Mouse (Mus musculus): Measurements from ENCODE around the gene Bola1. TPM values are rescaled to one million over a fixed set of nuclear protein-coding genes. Genes with fewer than 3 reads are reported as not detected.
"Not testable (repeated sequence)": the region's sequence is repeated elsewhere in the genome, so short reads cannot be mapped to it uniquely, and the experiment has no call there.

Gene Bola1
- polyA plus RNA-seq, 1 experiment from 2014 or later: 71.6 TPM

GRCm38 (mm10) chr3:96209242-96209641 lies 10.3 kb downstream of the Bola1 start:
- Histone ChIP-seq H3K4me2 (replicated peaks) (no peak overlapping the region), H3K9ac (replicated peaks) (no peak overlapping the region), H3K4me1 (no peaks in the 10 kb centered on the region), H3K27ac (replicated peaks) (no peak overlapping the region), H3K27me3 (no peaks in the 10 kb centered on the region), H3K36me3 (no peaks in the 10 kb centered on the region), H3K9me3 (no peaks in the 10 kb centered on the region), H3K4me3 (no peak overlapping the region)
- no peak for ATAC-seq (ENCODE audit: low FRiP score, low read depth)
- 24% methylated on average over 15 of the region's 15 CpGs for WGBS

DNA sequence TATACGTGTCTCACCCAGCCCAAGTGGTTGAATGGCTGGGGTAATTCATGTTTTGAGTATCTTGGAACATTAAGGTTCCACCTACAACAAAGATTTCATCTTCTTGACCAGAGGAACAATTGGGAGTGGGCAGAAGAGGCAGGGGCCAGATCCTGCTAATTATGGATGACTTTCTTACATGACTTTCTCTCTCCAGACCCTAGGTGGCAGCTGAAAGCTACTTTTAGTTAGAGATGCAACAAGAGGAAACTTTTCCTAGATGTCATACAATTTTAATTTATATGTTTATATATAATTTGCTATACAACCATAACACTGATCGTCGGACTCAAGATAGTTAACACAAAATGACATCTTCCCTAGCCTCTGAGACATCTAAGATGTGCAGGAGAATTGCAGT lies 11.7 kb downstream of the Bola1 start:
- H3K4me2 ChIP-seq (replicated peaks): no peak overlapping the region
- H3K4me3 ChIP-seq: no peak overlapping the region
- H3K27ac ChIP-seq (replicated peaks): no peak overlapping the region
- no peaks in the 10 kb centered on the region for H3K4me1 ChIP-seq
- no peak for ATAC-seq (ENCODE audit: low FRiP score, low read depth)
- H3K9ac ChIP-seq (replicated peaks): no peak overlapping the region
- no peaks in the 10 kb centered on the region for H3K27me3 ChIP-seq
- H3K9me3 ChIP-seq: no peaks in the 10 kb centered on the region
- WGBS: 86% methylated on average over 3 of the region's 3 CpGs
- no peaks in the 10 kb centered on the region for H3K36me3 ChIP-seq

- WGBS: 79% methylated on average over 2 of the region's 2 CpGs
- no peak for ATAC-seq (ENCODE audit: low FRiP score, low read depth)
- Histone ChIP-seq H3K4me1 (peaks cover 14% of the 10 kb centered on the region), H3K4me2 (replicated peaks) (no peak overlapping the region), H3K9me3 (no peaks in the 10 kb centered on the region), H3K4me3 (no peak overlapping the region), H3K27ac (replicated peaks) (no peak overlapping the region), H3K36me3 (0 out of 2 replicates have a peak, but pooled peaks cover 4% of the 10 kb centered on the region), H3K27me3 (peaks cover 9% of the 10 kb centered on the region; the same call in 1 of the 2 replicates), H3K9ac (replicated peaks) (no peak overlapping the region)
These were observed 19.8 kb downstream of the Bola1 start for GRCm38 (mm10) chr3:96199731-96200130.

DNA sequence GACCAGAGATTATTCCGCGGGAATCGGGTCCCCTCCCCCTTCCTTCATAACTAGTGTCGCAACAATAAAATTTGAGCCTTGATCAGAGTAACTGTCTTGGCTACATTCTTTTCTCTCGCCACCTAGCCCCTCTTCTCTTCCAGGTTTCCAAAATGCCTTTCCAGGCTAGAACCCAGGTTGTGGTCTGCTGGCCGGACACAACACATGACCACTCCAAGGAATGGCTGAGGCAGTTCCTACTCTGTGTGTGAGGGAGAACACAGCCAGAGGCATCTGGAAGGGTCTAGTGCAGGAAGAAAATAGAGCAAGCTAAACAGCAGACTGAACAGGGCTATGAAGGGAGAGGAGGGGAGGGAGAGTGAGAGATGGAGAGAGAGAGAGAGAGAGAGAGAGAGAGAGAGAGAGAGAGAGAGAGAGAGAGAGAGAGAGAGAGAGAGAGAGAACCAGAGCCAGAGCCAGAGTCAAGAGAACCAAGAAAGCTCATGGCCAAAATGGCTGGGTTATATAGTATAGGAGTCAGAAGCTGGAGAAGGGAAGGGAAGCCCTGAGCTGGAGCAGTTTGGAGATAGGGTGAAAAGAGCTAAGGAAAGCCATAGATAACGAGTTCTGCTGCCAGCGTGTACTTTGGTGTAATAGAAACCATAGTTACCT lies 20.8 kb downstream of the Bola1 start:
- not testable (repeated sequence) for H3K9me3 ChIP-seq; H3K36me3 ChIP-seq; H3K9ac ChIP-seq (replicated peaks); H3K4me2 ChIP-seq (replicated peaks); ATAC-seq (ENCODE audit: low FRiP score, low read depth); H3K27ac ChIP-seq (replicated peaks); H3K4me3 ChIP-seq
- Histone ChIP-seq H3K4me1 (peaks cover 14% of the 10 kb centered on the region), H3K27me3 (peaks cover 19% of the 10 kb centered on the region; the same call in 1 of the 2 replicates)
- 34% methylated on average over 8 of the region's 8 CpGs for WGBS

- WGBS: 3% methylated on average over 6 of the region's 6 CpGs
- H3K9me3 ChIP-seq: no peaks in the 10 kb centered on the region
- H3K4me3 ChIP-seq: peak overlapping the region; percentile 65; the same call in 1 of the 2 replicates
- H3K36me3 ChIP-seq: peaks cover 4% of the 10 kb centered on the region; the same call in 1 of the 2 replicates
- no peak overlapping the region for H3K27ac ChIP-seq (replicated peaks)
- H3K9ac ChIP-seq (replicated peaks): no peak overlapping the region
- H3K4me1 ChIP-seq: peaks cover 14% of the 10 kb centered on the region
- no peak for ATAC-seq (ENCODE audit: low FRiP score, low read depth)
- peak overlapping the region; percentile 96 for H3K4me2 ChIP-seq (replicated peaks)
- peaks cover 19% of the 10 kb centered on the region; the same call in 1 of the 2 replicates for H3K27me3 ChIP-seq
These were observed 21.3 kb downstream of the Bola1 start for GRCm38 (mm10) chr3:96198181-96198580.

- H3K4me2 ChIP-seq (replicated peaks): peak overlapping the region; percentile 96
- ATAC-seq (ENCODE audit: low FRiP score, low read depth): peak; percentile 95
- WGBS: under 1% methylated on average over 50 of the region's 50 CpGs
- H3K9me3 ChIP-seq: no peaks in the 10 kb centered on the region
- peaks cover 8% of the 10 kb centered on the region; the same call in 1 of the 2 replicates for H3K36me3 ChIP-seq
- H3K4me3 ChIP-seq: peak overlapping the region; percentile 65
- H3K27me3 ChIP-seq: peaks cover 19% of the 10 kb centered on the region; the same call in 1 of the 2 replicates
- peak overlapping the region; percentile 91 for H3K27ac ChIP-seq (replicated peaks)
- H3K9ac ChIP-seq (replicated peaks): peak overlapping the region; percentile 78
- peaks cover 14% of the 10 kb centered on the region for H3K4me1 ChIP-seq
These were observed 22.3 kb downstream of the Bola1 start for GRCm38 (mm10) chr3:96197129-96197749.

DNA sequence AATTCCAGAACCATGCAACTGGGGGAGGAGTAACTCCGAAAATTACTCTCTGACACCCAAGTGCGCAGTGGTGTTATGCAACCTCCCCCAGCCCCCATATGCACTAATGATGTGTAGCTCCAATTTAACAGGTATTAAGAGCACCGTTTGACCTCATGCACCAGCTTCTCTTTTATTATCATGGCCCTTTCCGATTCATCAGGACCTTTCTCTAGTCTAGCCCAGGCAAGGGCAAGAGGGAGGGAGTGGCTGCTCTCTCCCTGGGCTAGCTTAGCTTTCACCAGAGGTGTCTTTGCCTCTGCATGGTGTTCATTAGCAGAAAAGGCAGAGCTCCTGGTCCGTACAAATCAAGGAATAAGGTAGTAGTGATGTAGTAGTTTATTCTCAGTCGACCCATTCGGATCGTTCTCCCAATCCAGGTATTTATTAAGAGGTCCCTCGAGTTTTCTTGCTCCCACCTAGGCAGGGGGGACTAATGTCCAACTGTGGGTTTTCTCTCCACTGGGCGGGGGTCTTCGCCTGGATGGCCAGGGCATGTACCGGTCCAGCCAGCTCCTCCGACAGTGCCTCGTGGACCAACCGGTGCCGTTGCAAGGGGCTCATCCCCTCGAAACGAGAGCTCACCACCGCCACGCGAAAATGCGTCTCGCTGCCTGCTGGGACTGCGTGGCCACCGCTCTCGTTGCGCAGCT lies 22.9 kb downstream of the Bola1 start:
- H3K9me3 ChIP-seq: no peaks in the 10 kb centered on the region
- WGBS: 21% methylated on average over 27 of the region's 27 CpGs
- ATAC-seq (ENCODE audit: low FRiP score, low read depth): peak; percentile 57; the same call in 1 of the 2 replicates

GRCm38 (mm10) chr3:96195616-96196313 lies 23.7 kb downstream of the Bola1 start:
- 94% methylated on average over 11 of the region's 11 CpGs for WGBS
- no peak overlapping the region for H3K4me3 ChIP-seq
- no peak overlapping the region for H3K27ac ChIP-seq (replicated peaks)
- H3K36me3 ChIP-seq: peaks cover 8% of the 10 kb centered on the region; the same call in 1 of the 2 replicates
- no peaks in the 10 kb centered on the region for H3K9me3 ChIP-seq
- H3K27me3 ChIP-seq: peaks cover 19% of the 10 kb centered on the region; the same call in 1 of the 2 replicates
- H3K4me2 ChIP-seq (replicated peaks): no peak overlapping the region; the same call in 1 of the 2 replicates
- no peak for ATAC-seq (ENCODE audit: low FRiP score, low read depth)
- no peak overlapping the region for H3K9ac ChIP-seq (replicated peaks)
- peaks cover 14% of the 10 kb centered on the region for H3K4me1 ChIP-seq

More for the DNA sequence above, 22.9 kb downstream of the Bola1 start:
- H3K4me3 ChIP-seq: peak overlapping the region; percentile 65
- H3K9ac ChIP-seq (replicated peaks): peak overlapping the region; percentile 78
- peaks cover 19% of the 10 kb centered on the region; the same call in 1 of the 2 replicates for H3K27me3 ChIP-seq
- peaks cover 8% of the 10 kb centered on the region; the same call in 1 of the 2 replicates for H3K36me3 ChIP-seq
- peak overlapping the region; percentile 91 for H3K27ac ChIP-seq (replicated peaks)
- peak overlapping the region; percentile 96 for H3K4me2 ChIP-seq (replicated peaks)
- H3K4me1 ChIP-seq: peaks cover 14% of the 10 kb centered on the region

DNA sequence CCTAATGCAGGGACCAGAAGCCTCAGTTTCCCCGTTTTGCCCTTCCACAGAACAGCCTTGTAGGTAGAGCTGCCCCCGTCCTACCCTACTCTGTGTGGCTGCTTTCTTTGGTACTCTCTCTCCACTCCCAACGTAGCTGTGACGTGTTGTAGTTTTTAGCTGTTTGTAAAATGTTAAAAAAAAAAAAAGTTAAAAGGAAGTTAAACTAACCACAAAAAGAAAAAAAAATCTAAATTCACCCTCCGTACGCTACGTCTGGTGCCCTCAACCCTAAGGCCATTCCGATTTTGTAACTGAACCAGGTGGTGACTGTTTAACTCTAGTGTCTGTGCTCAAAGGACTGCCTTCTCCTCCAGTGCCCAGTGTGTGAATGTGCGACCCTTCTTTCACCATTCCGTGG lies 24.5 kb downstream of the Bola1 start:
- Histone ChIP-seq H3K27me3 (peaks cover 19% of the 10 kb centered on the region; the same call in 1 of the 2 replicates), H3K27ac (replicated peaks) (no peak overlapping the region), H3K4me2 (replicated peaks) (no peak overlapping the region), H3K36me3 (peaks cover 8% of the 10 kb centered on the region; the same call in 1 of the 2 replicates), H3K4me3 (no peak overlapping the region), H3K9ac (replicated peaks) (no peak overlapping the region), H3K9me3 (no peaks in the 10 kb centered on the region), H3K4me1 (peaks cover 14% of the 10 kb centered on the region)
- no peak for ATAC-seq (ENCODE audit: low FRiP score, low read depth)
- 89% methylated on average over 10 of the region's 10 CpGs for WGBS

- Histone ChIP-seq H3K36me3 (peaks cover 10% of the 10 kb centered on the region; the same call in 1 of the 2 replicates), H3K9ac (replicated peaks) (no peak overlapping the region), H3K27ac (replicated peaks) (no peak overlapping the region), H3K27me3 (0 out of 2 replicates have a peak, but pooled peaks cover 11% of the 10 kb centered on the region), H3K4me1 (peaks cover 11% of the 10 kb centered on the region), H3K4me3 (no peak overlapping the region), H3K4me2 (replicated peaks) (no peak overlapping the region), H3K9me3 (no peaks in the 10 kb centered on the region)
- ATAC-seq (ENCODE audit: low FRiP score, low read depth): no peak
- WGBS: 68% methylated on average over 12 of the region's 12 CpGs
These were observed 26.5 kb downstream of the Bola1 start for GRCm38 (mm10) chr3:96192977-96193376.

- peak overlapping the region; percentile 20 for H3K27ac ChIP-seq (replicated peaks)
- peaks cover 30% of the 10 kb centered on the region for H3K4me1 ChIP-seq
- no peak for ATAC-seq (ENCODE audit: low FRiP score, low read depth)
- peaks cover 14% of the 10 kb centered on the region for H3K36me3 ChIP-seq
- peak overlapping the region; percentile 60; the same call in 1 of the 2 replicates for H3K9ac ChIP-seq (replicated peaks)
- peak overlapping the region; percentile 58 for H3K4me3 ChIP-seq
- peak overlapping the region; percentile 66 for H3K4me2 ChIP-seq (replicated peaks)
- no peaks in the 10 kb centered on the region for H3K9me3 ChIP-seq
- 28% methylated on average over 4 of the region's 4 CpGs for WGBS
- H3K27me3 ChIP-seq: peaks cover 8% of the 10 kb centered on the region; the same call in 1 of the 2 replicates
These were observed 37.1 kb downstream of the Bola1 start for GRCm38 (mm10) chr3:96182382-96182776.

Measured in midbrain, embryonic 12.5 days (tissue).